Mouse (Mus musculus) lung, embryonic 14.5 days (tissue): Measurements from ENCODE around the gene Eif3m. TPM values are rescaled to one million over a fixed set of nuclear protein-coding genes. Genes with fewer than 3 reads are reported as not detected.
"Not testable (repeated sequence)": the region's sequence is repeated elsewhere in the genome, so short reads cannot be mapped to it uniquely, and the experiment has no call there.

ENCODE experiments used
- ATAC-seq: fragments of 200-750 bp; cut with Nextera tagmentation; 2 replicates; pipeline ENCODE4 v1.8.0; 2017; ENCODE audit warnings: mild to moderate bottlenecking, moderate TSS enrichment, moderate library complexity; ENCODE audit not compliant: insufficient read depth
- DNase-seq: peaks from one replicate; pipeline ENCODE4 v3.0.0-alpha.2; 2015
- H3K27ac ChIP-seq: fragments of 300-500 bp; sonication (generic); 2 replicates; pipeline ENCODE4 v1.5.1; 2014; ENCODE audit warnings: low read depth, mild to moderate bottlenecking, moderate library complexity
- H3K27me3 ChIP-seq: fragments of 300-500 bp; sonication (generic); 2 replicates; pipeline ENCODE4 v1.6.1; 2014; ENCODE audit warnings: low read length, control low read depth; ENCODE audit not compliant: insufficient read depth
- H3K36me3 ChIP-seq: fragments of 300-500 bp; sonication (generic); 2 replicates; pipeline ENCODE4 v1.6.1; 2014; ENCODE audit warnings: control low read depth; ENCODE audit not compliant: insufficient read depth
- H3K4me1 ChIP-seq: fragments of 300-500 bp; sonication (generic); 2 replicates; pipeline ENCODE4 v1.6.1; 2014; ENCODE audit warnings: antibody characterized with exemption, control low read depth; ENCODE audit not compliant: insufficient read depth
- H3K4me2 ChIP-seq: fragments of 300-500 bp; sonication (generic); 2 replicates; pipeline ENCODE4 v1.6.1; 2014; ENCODE audit warnings: mild to moderate bottlenecking
- H3K4me3 ChIP-seq: fragments of 300-500 bp; sonication (generic); 2 replicates; pipeline ENCODE4 v1.5.1; 2014; ENCODE audit warnings: low read depth, low read length
- H3K9ac ChIP-seq: fragments of 300-500 bp; sonication (generic); 2 replicates; pipeline ENCODE4 v1.6.1; 2014
- H3K9me3 ChIP-seq: fragments of 300-500 bp; sonication (generic); 2 replicates; pipeline ENCODE4 v1.6.1; 2016; ENCODE audit warnings: low read depth, low read length, control low read depth
- CTCF ChIP-seq: IDR thresholded peaks from 2 replicates; pipeline ENCODE4 v1.5.1; 2016; ENCODE audit warnings: antibody characterized with exemption, low read depth
- WGBS: fragments of 180-500 bp; shearing (Covaris S2); extraction: QIAGEN DNeasy Blood & Tissue Kit; methylation state at CpG from one replicate; pipeline ENCODE4 v1.1.7; 2014; 5-methylcytosine and 5-hydroxymethylcytosine counted together
- polyA plus RNA-seq: library from polyadenylated mRNA; unstranded; fragments of >200 nt; fragmentation: Nextera tagmentation; extraction: Ambion mirVana; gene quantifications from 2 replicates; pipeline ENCODE4 v1.2.1, GENCODE M21; 2014

Gene Eif3m
- polyA plus RNA-seq, 1 experiment from 2014 or later, result 324 TPM

DNA sequence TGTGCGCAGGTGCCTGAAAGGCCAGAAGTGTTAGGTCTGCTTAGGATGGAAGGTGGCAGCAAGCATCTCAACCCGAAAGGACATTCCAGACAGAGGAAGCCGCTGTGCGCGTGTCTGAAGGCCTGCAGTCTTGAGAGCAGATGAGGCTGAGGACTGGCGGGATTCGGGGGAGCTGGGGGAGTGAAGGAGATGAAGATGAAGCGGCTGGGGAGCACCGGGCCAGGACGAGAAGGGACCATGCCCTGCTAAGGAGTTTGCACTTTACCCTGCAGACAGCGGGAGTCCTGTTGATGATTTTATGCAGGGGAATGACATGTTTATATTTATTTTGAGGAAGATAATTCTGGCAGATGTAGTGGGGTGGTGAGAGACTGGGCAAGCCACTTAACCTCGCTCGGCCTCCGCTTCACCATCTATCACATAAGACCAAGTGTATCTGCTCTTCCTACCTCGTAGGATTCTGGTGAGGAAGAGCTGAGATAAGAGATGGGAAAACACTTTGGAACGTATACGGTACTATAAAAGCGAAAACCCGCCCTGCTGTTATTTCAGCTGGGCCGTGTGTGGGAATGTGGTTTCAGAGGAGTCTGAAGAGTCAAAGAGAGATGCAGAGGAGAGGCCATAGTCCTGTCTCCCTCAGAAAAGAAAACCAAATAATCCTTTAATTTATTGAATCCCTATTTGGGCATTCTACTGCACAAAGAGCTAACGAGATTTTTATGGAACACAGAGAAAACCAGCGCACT, 10.2 kb upstream of the Eif3m start:
- Histone ChIP-seq H3K36me3 (no peaks in the 10 kb centered on the region), H3K4me1 (no peaks in the 10 kb centered on the region), H3K4me3 (no peak overlapping the region), H3K27me3 (no peaks in the 10 kb centered on the region), H3K4me2 (no peak overlapping the region), H3K9ac (no peak overlapping the region), H3K9me3 (no peaks in the 10 kb centered on the region), H3K27ac (no peak overlapping the region)
- ATAC-seq, result peak; percentile 14; the same call in 1 of the 2 replicates
- DNase-seq, result peak; percentile 6
- no peak for TF ChIP-seq CTCF
- 30% methylated on average over 22 of the region's 22 CpGs for WGBS

DNA sequence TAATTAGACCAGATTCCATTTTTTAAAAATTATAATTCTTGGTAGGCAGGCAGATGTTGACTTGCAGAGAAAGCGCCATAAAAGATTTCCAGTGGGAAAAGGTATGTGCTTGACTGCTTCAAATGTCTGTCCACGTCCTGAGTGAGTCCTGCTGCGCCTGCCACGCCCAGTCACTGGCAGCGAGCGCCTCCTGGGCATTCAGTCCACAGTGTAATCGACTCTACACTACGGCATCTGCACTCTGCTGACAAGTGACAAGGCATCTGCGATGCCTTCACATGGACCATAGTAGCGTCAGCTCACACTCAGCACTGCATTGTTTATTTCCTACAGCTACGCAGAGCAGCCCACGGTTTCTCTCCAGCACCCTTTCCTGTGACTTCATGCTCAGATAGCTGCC, 8.7 kb upstream of the Eif3m start:
- H3K9me3 ChIP-seq, H3K9ac ChIP-seq, H3K27ac ChIP-seq, H3K27me3 ChIP-seq, H3K4me2 ChIP-seq, H3K4me3 ChIP-seq, H3K4me1 ChIP-seq, H3K36me3 ChIP-seq, ATAC-seq, DNase-seq: not testable (repeated sequence)
- WGBS, result 51% methylated on average over 12 of the region's 12 CpGs

DNA sequence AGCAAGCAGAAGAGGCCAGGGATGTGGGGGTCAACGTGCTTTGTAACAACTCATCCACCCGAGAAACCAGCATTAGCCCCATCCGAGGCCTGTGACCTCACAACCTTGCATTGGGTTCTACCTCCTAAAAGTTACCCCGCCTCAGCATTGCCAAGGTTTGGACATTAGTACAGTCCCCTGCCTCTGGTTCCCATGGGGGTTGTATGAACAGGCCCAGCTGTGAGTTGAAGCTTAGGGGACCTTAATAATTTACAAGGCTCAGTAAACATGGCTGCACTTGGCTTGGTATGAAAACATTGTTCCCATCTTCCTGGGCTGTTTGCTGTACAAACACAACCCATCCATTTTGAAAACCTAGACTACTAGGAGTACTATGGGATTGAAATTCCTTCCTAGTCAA, 6.9 kb upstream of the Eif3m start:
- no peak for TF ChIP-seq CTCF
- no peak overlapping the region for H3K9ac ChIP-seq
- 74% methylated on average over 4 of the region's 4 CpGs for WGBS
- no peak overlapping the region for H3K4me3 ChIP-seq
- ATAC-seq (no peak), DNase-seq (no peak)
- H3K9me3 ChIP-seq, result no peaks in the 10 kb centered on the region
- H3K27me3 ChIP-seq, result no peaks in the 10 kb centered on the region
- no peaks in the 10 kb centered on the region for H3K4me1 ChIP-seq
- no peak overlapping the region for H3K27ac ChIP-seq
- no peak overlapping the region for H3K4me2 ChIP-seq
- no peaks in the 10 kb centered on the region for H3K36me3 ChIP-seq

DNA sequence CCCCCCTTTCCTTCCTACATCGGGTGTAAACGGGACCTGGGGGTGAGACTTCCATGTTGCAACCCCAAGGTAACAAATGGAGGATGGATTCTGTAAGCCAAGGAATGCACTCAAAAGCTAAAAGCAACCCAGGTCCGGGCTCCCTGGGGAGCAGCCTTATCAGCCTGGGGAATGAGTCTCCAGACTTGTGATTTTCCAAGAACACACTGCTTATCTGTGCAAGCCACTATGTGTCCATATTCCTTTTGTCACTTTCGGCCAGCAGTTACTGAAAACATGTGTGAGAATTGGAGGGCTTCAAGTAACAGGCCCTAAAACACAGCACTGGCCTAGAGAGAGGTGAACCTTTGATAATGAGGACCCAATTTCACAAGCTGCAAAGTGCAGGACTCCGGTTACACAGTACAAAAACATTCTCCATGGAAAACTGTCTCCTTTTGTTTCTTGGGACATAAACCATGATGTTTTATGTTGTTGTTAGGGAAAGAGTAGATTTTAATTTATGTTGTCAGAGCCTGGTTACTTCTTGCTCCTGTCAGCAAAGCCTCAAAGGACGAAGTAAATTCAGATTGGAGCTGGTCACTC, 6.2 kb upstream of the Eif3m start:
- Histone ChIP-seq H3K27ac (no peak overlapping the region), H3K36me3 (no peaks in the 10 kb centered on the region), H3K9me3 (no peaks in the 10 kb centered on the region), H3K4me2 (no peak overlapping the region), H3K9ac (no peak overlapping the region), H3K4me3 (no peak overlapping the region), H3K4me1 (no peaks in the 10 kb centered on the region), H3K27me3 (no peaks in the 10 kb centered on the region)
- no peak for TF ChIP-seq CTCF
- WGBS, result 57% methylated on average over 6 of the region's 6 CpGs
- DNase-seq, result no peak
- no peak for ATAC-seq

DNA sequence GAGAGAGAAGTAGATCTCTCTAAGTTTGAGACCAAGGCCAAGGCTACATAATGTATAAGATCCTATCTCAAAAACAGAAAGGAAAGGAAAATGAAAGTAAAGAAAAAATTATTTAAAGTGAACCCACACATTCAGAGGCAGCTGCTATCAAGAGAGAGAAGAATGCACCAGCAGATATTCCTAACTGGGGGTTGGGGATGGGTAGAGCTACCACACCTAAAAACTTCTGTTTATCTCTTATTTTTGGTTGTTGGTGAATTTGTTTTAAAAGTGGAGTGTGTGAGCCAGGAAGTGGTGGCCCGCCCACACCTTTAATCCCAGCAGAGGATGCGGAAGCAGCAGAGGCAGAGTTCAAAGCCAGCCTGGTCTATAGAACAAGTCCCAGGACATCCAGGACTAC, 5.0 kb upstream of the Eif3m start:
- H3K4me3 ChIP-seq, result no peak overlapping the region
- no peaks in the 10 kb centered on the region for H3K4me1 ChIP-seq
- no peak overlapping the region for H3K4me2 ChIP-seq
- no peak for TF ChIP-seq CTCF
- H3K36me3 ChIP-seq, result no peaks in the 10 kb centered on the region
- H3K9ac ChIP-seq, result no peak overlapping the region
- no peak for ATAC-seq
- H3K27me3 ChIP-seq, result no peaks in the 10 kb centered on the region
- WGBS, result 86% methylated on average over 2 of the region's 2 CpGs
- H3K9me3 ChIP-seq, result no peaks in the 10 kb centered on the region
- DNase-seq, result no peak
- no peak overlapping the region for H3K27ac ChIP-seq

DNA sequence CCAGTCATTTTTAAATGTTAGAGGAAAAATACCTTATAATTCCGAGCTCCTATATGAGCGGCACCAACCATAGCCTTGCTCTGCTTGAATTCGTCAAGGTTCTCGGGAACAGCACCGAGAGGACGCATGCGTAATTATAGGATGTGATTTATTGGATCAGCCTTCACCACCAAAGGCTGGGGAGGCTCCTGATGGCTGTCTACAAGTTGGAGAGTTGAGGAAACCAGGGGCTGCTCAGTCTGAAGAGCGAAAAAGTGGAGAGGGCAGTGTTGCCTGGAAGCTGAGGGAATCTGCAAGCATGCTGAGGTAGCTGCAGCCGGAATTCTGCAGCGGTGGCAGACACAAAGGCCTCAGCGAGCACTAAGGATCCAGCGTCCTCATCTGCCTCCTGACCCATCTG, 4.4 kb upstream of the Eif3m start:
- WGBS, result 78% methylated on average over 12 of the region's 12 CpGs
- no peaks in the 10 kb centered on the region for H3K9me3 ChIP-seq
- no peak overlapping the region for H3K4me2 ChIP-seq
- no peak overlapping the region for H3K9ac ChIP-seq
- no peak for TF ChIP-seq CTCF
- H3K27ac ChIP-seq, result no peak overlapping the region
- H3K27me3 ChIP-seq, result no peaks in the 10 kb centered on the region
- no peak for ATAC-seq
- no peaks in the 10 kb centered on the region for H3K36me3 ChIP-seq
- no peaks in the 10 kb centered on the region for H3K4me1 ChIP-seq
- H3K4me3 ChIP-seq, result no peak overlapping the region
- no peak for DNase-seq

DNA sequence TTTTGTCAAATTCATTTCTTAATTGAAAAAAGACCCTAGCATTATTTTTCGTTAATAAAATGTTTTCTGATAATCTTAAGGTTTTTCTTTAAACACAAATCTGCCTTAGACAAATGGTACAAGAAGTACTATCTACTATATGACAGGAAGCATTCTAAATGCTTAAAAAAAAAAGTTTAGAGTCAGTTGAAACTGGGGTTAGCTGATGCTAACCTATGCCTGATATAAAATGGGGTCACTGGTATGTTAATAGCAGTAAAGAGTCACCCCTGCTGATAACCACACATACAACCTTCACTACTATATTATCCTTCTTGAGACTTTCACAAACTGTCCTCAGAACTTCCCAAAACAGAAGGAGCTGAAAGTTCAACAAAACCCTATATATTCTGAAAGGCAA, 2.6 kb upstream of the Eif3m start:
- Histone ChIP-seq H3K4me3 (no peak overlapping the region), H3K4me2 (no peak overlapping the region), H3K9ac (no peak overlapping the region), H3K9me3 (no peaks in the 10 kb centered on the region), H3K27me3 (no peaks in the 10 kb centered on the region), H3K36me3 (no peaks in the 10 kb centered on the region), H3K27ac (no peak overlapping the region), H3K4me1 (0 out of 2 replicates have a peak, but pooled peaks cover 4% of the 10 kb centered on the region)
- TF ChIP-seq CTCF, result no peak
- no peak for ATAC-seq
- no peak for DNase-seq
- WGBS, result 89% methylated on average over 1 of the region's 1 CpGs
